Mouse (Mus musculus) small intestine, adult 2 months (tissue): Measurements from ENCODE around the gene Gm7138.

Source experiments
- CTCF ChIP-seq: fragments of 200-500 bp; IDR thresholded peaks from 2 replicates; pipeline ENCODE4 v1.5.1; 2012; ENCODE audit warnings: low read depth, mild to moderate bottlenecking, control low read depth, inconsistent platforms, low read length, moderate library complexity, mixed read lengths; ENCODE audit not compliant: insufficient replicate concordance, insufficient read length; ENCODE audit errors: extremely low read depth
- POLR2A ChIP-seq: fragments of 200-500 bp; IDR thresholded peaks from 2 replicates; pipeline ENCODE4 v1.6.1; 2012; ENCODE audit warnings: low read depth, mild to moderate bottlenecking, control low read depth, inconsistent platforms, low read length, moderate library complexity

- TF ChIP-seq CTCF, result no peak
- TF ChIP-seq POLR2A, result no peak
Measured at GRCm38 (mm10) chr10:77819203-77819602, 42.5 kb upstream of the Gm7138 start.
